Mouse (Mus musculus) MEL (cell line): ENCODE data around the gene Cuta.

Experiments
- CTCF ChIP-seq, 3 experiments: IDR thresholded peaks in 2 of 3; conservative IDR thresholded peaks in 1 of 3; 2 replicates each; pipeline ENCODE4 v1.5.1; 2011 to 2012; ENCODE audit warnings: low read length in 3 of 3, low read depth in 2 of 3, mild to moderate bottlenecking in 2 of 3, improper control_type of control experiment in 1 of 3, inconsistent platforms in 1 of 3, mixed read lengths in 1 of 3, moderate library complexity in 1 of 3; ENCODE audit not compliant: control insufficient read depth in 1 of 3, insufficient read depth in 1 of 3, poor library complexity in 1 of 3, severe bottlenecking in 1 of 3
- EP300 ChIP-seq, 2 experiments: IDR thresholded peaks; 2 replicates each; pipeline ENCODE4 v1.6.1; 2011; ENCODE audit warnings: improper control_type of control experiment in 2 of 2, low read length in 2 of 2, low read depth in 1 of 2, mild to moderate bottlenecking in 1 of 2
- MYB ChIP-seq: IDR thresholded peaks from 2 replicates; pipeline ENCODE4 v1.6.1; 2011; ENCODE audit warnings: mild to moderate bottlenecking, low read depth, low read length, improper control_type of control experiment
- POLR2A ChIP-seq, 2 experiments: IDR thresholded peaks; 2 replicates each; pipeline ENCODE4 v1.6.1; 2011 to 2012; ENCODE audit warnings: low read length in 2 of 2, mild to moderate bottlenecking in 2 of 2, control low read depth in 1 of 2, improper control_type of control experiment in 1 of 2, low read depth in 1 of 2, moderate library complexity in 1 of 2; ENCODE audit not compliant: control insufficient read depth in 1 of 2, insufficient read depth in 1 of 2, poor library complexity in 1 of 2
- TAL1 ChIP-seq: IDR thresholded peaks from 2 replicates; pipeline ENCODE4 v1.6.1; 2012; ENCODE audit warnings: mild to moderate bottlenecking, inconsistent platforms, low read length, moderate library complexity, mixed read lengths
- TCF12 ChIP-seq: IDR thresholded peaks from 2 replicates; pipeline ENCODE4 v1.6.1; 2014; ENCODE audit warnings: low read depth, mild to moderate bottlenecking, inconsistent platforms, low read length, improper control_type of control experiment, moderate library complexity

DNA sequence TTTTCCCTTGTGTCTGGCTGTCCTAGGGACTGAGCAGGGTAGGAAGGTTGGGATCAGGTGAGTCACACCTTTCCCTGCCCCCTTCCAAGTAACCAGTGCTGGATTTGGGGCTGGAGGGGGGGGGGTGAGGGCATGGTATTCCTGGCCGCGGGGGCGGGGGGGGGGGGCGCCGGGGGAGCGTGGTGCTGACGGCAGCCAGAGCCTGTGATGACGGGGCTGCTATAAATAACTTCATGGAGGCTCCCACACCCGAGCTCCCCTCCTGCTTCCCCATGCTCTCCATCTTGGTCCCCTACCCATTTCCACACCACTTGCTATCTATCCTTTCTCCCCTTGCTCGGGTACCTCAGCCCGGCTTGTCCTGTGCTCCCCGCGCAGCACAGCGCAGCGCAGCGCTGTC, 14.4 kb upstream of the Cuta start:
- TF ChIP-seq MYB (no peak), TCF12 (no peak), CTCF (IDR thresholded peaks at IDR 0.05 in 2 of 3, conservative IDR thresholded peaks at IDR 0.05 in 1 of 3; ENCODE audit: control insufficient read depth in 1 of 3, insufficient read depth in 1 of 3, low read depth in 2 of 3, low read length in 3 of 3, poor library complexity in 1 of 3, severe bottlenecking in 1 of 3) (no peak), EP300 (IDR thresholded peaks at IDR 0.05; ENCODE audit: low read depth in 1 of 2, low read length in 2 of 2) (no peak), POLR2A (IDR thresholded peaks at IDR 0.05; ENCODE audit: control insufficient read depth in 1 of 2, insufficient read depth in 1 of 2, low read depth in 1 of 2, low read length in 2 of 2, poor library complexity in 1 of 2) (no peak), TAL1 (no peak)
